Mouse (Mus musculus) urinary bladder, adult 2 months (tissue): ENCODE data around the gene Arid5b. TPM values are rescaled to one million over a fixed set of nuclear protein-coding genes. Genes with fewer than 3 reads are reported as not detected.

Experiments used
- DNase-seq: peaks from one replicate; pipeline ENCODE4 v3.0.0; 2022; ENCODE audit warnings: low spot score
- polyA plus RNA-seq: library from polyadenylated mRNA; depleted of rRNA; stranded (reverse); fragments of >200 nt; gene quantifications from 2 replicates; pipeline ENCODE4 v1.2.3, GENCODE M21; 2012

The Arid5b gene
- polyA plus RNA-seq, 1 experiment = 15.8 TPM

- no peak for DNase-seq
Observed at GRCm38 (mm10) chr10:68236956-68237455, 41.5 kb downstream of the Arid5b start.

GRCm38 (mm10) chr10:68231385-68232182 lies 47.0 kb downstream of the Arid5b start:
- no peak for DNase-seq

- DNase-seq = no peak
Observed at GRCm38 (mm10) chr10:68230653-68231384, 47.7 kb downstream of the Arid5b start.

- no peak for DNase-seq
Observed at GRCm38 (mm10) chr10:68229640-68230565, 48.6 kb downstream of the Arid5b start.

- DNase-seq = no peak
Observed at GRCm38 (mm10) chr10:68222676-68223075, 55.9 kb downstream of the Arid5b start.

- DNase-seq = no peak
Observed at GRCm38 (mm10) chr10:68222012-68222411, 56.5 kb downstream of the Arid5b start.

- DNase-seq = no peak
Observed at GRCm38 (mm10) chr10:68219327-68219726, 59.2 kb downstream of the Arid5b start.

DNA sequence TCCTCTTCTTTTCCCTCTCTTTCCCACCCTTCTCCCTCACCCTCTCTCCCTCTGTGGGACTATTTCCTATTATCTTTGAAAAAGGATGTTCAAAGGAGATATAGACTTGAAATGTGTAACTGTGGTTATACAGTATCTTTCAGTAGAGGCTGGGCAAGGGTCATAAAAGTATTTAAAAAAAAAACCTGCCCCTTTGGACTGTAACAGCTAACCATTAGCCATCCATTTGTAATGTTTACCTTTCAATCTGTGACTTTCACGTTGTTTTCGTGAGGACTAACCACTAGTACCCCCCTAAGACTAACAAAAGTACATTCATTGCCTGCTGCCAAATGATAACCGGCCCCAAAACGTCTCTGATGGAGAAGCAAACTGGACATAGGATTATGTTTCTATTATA lies 59.9 kb downstream of the Arid5b start:
- DNase-seq = no peak

GRCm38 (mm10) chr10:68214809-68215468 lies 63.6 kb downstream of the Arid5b start:
- DNase-seq = no peak

- no peak for DNase-seq
Observed at GRCm38 (mm10) chr10:68212061-68212915, 66.3 kb downstream of the Arid5b start.

GRCm38 (mm10) chr10:68211514-68211913 lies 67.0 kb downstream of the Arid5b start:
- no peak for DNase-seq

DNA sequence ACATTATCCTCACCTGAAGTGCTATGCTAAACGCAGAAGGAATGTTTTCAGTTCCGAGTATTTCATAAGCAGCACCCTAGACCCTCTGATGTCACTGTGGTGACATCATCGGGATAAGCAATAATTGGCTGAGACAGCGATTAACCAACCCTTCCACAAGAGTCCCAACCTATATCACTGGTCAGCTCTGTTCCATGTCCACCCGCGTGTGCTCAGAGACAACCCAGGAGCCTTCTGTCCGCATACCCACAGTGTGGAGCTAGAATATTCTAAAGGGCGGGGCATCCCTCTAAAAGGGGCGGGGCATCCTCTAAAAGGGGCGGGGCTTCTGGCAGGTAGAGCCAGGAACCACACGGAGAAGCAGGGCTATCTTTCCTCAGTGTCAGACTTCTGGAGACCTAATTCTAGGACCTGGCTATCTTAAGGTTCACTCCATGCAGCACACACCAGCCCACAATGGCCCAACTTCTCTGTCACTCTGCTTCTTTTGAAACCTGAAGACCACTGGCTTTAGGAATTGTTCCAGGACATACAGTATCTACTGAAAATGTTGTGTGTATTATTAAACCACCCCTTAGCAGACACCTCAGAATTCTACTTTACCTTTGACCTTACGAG lies 68.4 kb downstream of the Arid5b start:
- DNase-seq = no peak

- DNase-seq = no peak
Observed at GRCm38 (mm10) chr10:68208670-68209065, 69.9 kb downstream of the Arid5b start.

- no peak for DNase-seq
Observed at GRCm38 (mm10) chr10:68207803-68208669, 70.5 kb downstream of the Arid5b start.

DNA sequence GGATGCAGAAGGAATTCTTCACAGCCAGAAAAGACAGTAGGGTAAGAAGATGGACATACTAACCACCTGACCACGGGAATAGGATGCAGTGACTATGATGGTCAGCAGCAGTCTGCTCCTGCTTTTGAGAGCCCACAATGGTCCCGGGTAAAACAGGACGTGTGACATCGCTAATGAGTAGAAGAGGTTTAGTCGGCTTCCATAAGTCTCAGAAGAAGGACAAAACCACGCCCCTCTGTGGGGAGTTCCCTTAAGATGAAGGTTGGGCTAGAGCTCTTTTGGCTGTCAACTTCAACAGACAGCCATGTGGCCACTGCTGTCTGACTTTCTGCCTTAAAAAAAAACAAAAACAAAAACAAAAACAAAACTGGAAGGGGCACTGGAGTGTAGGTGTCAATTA lies 74.1 kb downstream of the Arid5b start:
- no peak for DNase-seq

DNA sequence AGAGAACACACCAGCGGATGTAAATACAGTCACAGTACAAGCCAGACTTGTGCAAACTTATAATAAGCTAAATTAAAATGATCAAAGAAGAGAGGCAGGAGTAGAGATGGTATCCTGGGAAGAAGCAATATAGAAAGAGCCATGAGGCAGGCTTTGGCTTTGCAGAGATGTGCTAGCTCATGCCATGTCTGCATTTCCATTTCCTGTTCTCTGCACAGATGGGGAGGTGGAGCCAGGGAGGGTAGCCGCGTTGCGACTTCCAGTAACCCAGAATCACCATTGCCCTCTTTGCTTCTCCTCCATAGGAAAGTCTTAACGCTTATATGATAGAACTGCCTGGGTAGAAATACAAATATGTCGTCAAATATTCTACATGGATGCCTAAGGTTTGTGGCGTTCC lies 74.7 kb downstream of the Arid5b start:
- DNase-seq = no peak

- no peak for DNase-seq
Observed at GRCm38 (mm10) chr10:68203322-68203721, 75.2 kb downstream of the Arid5b start.

DNA sequence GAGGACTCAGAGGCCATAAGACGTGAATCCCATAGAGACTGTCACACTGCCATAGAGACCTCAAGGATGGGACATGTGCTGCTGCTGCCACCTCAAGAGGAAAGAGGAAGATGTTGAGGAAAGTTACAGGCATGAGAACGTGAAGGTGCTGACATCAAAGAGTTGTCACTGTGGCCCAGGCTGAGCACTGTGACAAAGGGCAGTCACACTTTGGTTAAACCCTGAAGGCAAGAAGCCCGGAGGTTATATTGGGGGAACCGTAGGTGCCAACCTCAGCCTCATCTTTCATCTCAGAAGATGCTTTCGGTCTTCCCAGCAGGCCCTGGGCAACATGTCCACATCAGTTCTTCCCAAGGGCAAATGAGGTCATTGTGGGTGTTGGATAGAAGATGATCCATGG lies 79.1 kb downstream of the Arid5b start:
- DNase-seq = no peak

- no peak for DNase-seq
Observed at GRCm38 (mm10) chr10:68196324-68196723, 82.2 kb downstream of the Arid5b start.
